Mouse (Mus musculus): ENCODE results near the gene Cryzl1. TPM values are rescaled to one million over a fixed set of nuclear protein-coding genes. Genes with fewer than 3 reads are reported as not detected.
A peak's percentile ranks its signal among the peaks of the same experiment; 100 is the strongest.

Cryzl1 gene
- 10 to 100 TPM; 26.6 to 27.2 TPM for total RNA-seq (2021)
- long read RNA-seq, experiment 1, transcript Cryzl1-201 (13 exons, 1,965 nt), result major isoform, 30 of 42 reads
- long read RNA-seq, experiment 1, partial matches to known transcripts, result 0 of 42 reads
- long read RNA-seq, experiment 1, other reads (novel, unspliced or antisense), result 9 of 42 reads
- long read RNA-seq, experiment 2, transcript Cryzl1-201 (13 exons, 1,965 nt), result major isoform, 29 of 47 reads
- long read RNA-seq, experiment 2, partial matches to known transcripts, result 8 of 47 reads
- long read RNA-seq, experiment 2, other reads (novel, unspliced or antisense), result 9 of 47 reads

- DNase-seq (ENCODE audit: low spot score in 2 of 2), result peak; percentile 89 to 98
Observed at GRCm38 (mm10) chr16:91728123-91729065, at the start of gene Cryzl1. TSS of gene Cryzl1 (minus strand) at chr16:91728975.

- DNase-seq (ENCODE audit: low spot score in 2 of 2), result no peak
Observed at GRCm38 (mm10) chr16:91772586-91772985, 43.8 kb upstream of the Cryzl1 start.

DNA sequence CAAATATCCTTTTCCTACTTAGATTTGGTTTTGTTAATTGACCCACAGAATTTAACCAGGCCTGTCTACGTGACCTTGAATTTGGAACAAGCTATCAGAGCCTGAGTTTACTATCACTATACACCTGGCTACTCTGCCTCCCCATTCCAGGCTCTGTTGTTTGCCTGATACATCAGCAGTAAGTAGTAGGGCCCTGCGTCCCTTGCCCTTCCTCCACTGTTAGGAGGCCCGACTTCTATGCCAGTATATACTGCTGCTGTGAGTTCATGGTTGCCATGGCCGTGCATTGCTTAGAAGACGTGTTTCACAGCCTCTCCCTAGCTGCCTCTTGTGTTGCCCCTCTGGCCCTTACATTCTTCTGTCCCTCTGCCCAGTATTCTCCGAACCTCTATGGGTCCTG lies 42.6 kb upstream of the Cryzl1 start:
- DNase-seq (ENCODE audit: low spot score in 2 of 2), result no peak

GRCm38 (mm10) chr16:91770662-91771061 lies 41.9 kb upstream of the Cryzl1 start:
- no peak for DNase-seq (ENCODE audit: low spot score in 2 of 2)

DNA sequence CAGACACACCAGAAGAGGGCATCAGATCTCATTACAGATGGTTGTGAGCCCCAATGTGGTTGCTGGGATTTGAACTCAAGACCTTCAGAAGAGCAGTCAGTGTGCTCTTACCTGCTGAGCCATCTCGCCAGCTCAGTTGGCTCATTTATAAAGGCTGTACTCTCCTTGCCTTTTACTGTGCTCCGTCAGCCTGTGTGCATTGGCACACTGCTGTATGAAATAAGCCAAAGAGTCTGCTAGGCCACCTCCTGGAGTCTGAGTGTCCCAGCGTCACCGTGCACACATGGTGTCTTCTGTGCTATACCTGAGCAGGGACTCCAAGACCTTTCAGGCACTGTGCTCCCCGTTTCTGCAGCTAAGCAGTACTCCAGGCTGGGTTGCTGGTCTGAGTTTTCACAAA lies 41.1 kb upstream of the Cryzl1 start:
- DNase-seq (ENCODE audit: low spot score in 2 of 2), result no peak

GRCm38 (mm10) chr16:91768586-91768985 lies 39.8 kb upstream of the Cryzl1 start:
- DNase-seq (ENCODE audit: low spot score in 2 of 2), result peak in 1 of 2 experiments; percentile 50

DNA sequence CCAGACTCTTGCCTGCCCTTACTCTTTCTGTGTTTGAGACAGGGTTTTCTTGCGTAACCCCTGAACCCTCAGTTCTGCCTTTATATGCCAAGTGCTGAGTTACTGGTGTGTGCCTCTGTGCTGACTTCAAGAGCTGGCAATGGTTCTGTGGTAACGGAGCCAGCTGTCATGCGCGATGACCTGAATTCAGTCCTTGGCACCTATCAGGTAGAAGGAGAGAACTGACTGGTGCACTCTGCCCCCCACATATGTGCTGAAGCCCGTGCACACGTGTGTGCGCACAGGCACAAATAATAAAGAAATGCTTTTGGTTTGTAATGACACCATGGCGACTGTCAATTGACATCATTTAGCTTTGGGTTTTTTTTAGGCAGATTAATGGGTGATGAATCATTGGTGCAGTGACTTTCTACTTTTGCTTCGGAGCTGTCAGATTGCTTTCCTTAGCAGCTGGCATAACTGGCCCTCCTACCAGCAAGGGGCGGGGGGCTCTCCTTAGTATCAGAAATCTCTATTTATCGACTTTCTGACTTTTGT lies 38.5 kb upstream of the Cryzl1 start:
- DNase-seq (ENCODE audit: low spot score in 2 of 2), result no peak

- DNase-seq (ENCODE audit: low spot score in 2 of 2), result no peak
Observed at GRCm38 (mm10) chr16:91765816-91766210, 37.0 kb upstream of the Cryzl1 start.

DNA sequence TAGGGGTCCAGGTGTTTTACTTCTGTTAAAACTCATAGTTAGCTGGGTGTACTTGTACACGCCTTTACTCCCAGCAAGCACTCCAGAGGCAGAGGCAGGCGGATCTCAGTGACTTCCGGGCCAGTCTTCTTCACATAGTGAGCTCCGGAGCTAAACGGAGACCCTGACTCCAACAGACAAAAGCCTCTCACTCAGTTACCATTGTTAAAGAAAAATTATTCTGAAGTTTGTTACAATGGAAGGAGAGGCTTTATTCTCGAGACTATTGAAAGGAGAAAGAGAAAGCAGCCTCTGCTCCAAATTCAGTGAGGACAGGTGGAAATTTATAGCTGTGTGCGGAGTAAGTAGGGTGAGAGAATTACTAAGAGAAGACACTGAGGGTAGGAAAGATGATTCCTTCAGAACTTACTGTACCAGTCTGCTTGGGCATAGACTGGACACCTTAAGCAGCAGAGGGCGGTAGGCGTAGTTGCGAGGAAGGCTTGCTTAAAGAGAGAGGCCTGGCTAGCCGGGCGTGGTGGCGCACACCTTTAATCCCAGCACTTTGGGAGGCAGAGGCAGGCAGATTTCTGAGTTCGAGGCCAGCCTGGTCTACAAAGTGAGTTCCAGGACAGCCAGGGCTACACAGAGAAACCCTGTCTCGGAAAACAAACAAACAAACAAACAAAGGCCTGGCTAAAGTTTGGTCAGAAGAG lies 36.5 kb upstream of the Cryzl1 start:
- DNase-seq (ENCODE audit: low spot score in 2 of 2), result no peak

DNA sequence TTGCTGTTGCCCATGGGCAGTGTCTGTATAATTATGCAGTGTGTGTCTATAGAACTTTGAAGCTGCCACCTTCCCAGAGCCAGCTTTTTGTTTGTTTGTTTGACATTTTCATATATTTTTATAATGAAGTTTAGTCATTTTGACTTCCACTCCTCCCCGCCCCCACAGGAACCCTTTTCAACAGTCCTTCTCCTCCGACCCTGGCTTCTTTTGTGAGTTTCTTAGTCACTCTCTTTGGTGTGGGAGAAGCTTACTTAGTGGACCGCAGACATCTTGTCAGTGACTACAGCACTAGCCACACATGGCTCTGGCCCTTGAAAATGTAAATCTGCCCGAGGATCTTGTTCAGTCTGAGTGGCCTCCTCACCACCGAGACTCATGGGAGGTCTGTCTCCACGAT lies 35.6 kb upstream of the Cryzl1 start:
- DNase-seq (ENCODE audit: low spot score in 2 of 2), result no peak

DNA sequence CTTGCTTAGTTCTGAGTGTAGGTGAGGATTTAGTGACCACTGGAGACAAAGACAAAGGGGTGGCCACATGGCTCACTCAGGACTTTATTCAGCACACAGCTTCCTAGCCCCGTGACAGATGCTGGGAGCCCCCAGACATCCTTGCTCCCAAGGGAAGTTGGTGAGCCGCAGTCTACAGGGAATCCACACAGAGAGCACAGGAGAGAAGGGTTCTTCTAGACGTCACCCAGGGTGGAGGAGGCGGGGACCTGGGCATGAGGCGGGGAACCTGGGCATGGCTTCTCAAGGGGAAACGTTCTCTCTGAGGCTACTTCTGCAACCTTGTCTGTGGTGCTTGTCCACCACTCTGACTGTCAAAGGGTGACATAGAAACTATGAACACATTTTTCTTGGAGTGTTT lies 35.2 kb upstream of the Cryzl1 start:
- DNase-seq (ENCODE audit: low spot score in 2 of 2), result no peak

- DNase-seq (ENCODE audit: low spot score in 2 of 2), result no peak
Observed at GRCm38 (mm10) chr16:91762476-91762875, 33.7 kb upstream of the Cryzl1 start.

GRCm38 (mm10) chr16:91761761-91762160 lies 33.0 kb upstream of the Cryzl1 start:
- DNase-seq (ENCODE audit: low spot score in 2 of 2), result no peak

GRCm38 (mm10) chr16:91761202-91761601 lies 32.4 kb upstream of the Cryzl1 start:
- no peak for DNase-seq (ENCODE audit: low spot score in 2 of 2)

- no peak for DNase-seq (ENCODE audit: low spot score in 2 of 2)
Observed at GRCm38 (mm10) chr16:91754957-91755356, 26.2 kb upstream of the Cryzl1 start.

- DNase-seq (ENCODE audit: low spot score in 2 of 2), result no peak
Observed at GRCm38 (mm10) chr16:91753611-91754010, 24.8 kb upstream of the Cryzl1 start.

DNA sequence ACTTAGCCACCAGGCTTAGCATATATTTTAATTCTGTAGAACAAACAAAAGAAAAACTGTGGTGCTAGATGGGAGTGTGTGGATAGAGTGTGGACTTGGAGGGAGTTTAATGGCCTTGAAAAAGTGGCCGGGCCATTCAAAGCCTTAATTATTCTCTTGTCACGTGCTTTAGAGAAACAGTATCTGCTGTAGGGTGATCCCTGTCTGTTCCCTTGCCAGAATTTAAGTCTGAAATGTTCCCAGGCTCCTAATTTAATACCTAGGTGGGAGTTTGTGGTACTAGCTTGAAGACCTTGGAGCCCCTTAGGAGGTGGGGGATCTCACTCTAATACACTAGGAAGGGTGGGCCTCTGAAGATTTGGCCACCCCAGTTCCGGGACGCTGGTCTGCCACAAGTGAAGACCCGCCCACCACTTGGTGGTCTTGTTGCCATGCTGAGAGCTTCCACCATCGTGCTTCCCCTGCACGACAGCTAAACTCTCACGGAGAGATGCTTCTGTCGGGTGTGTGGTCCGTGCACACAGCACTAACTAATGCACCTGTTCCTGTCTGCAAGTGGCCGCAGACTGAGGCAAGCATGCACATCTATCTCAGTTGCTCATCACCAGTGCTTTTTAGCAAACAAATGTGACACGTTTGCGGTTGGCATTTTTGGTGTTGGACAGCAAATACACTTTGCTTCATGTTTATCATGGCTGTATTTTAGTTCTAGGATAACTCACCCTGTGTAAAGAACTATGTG lies 23.0 kb upstream of the Cryzl1 start:
- DNase-seq (ENCODE audit: low spot score in 2 of 2), result no peak

- no peak for DNase-seq (ENCODE audit: low spot score in 2 of 2)
Observed at GRCm38 (mm10) chr16:91747567-91747966, 18.8 kb upstream of the Cryzl1 start.

- peak in 1 of 2 experiments; percentile 42 for DNase-seq (ENCODE audit: low spot score in 2 of 2)
Observed at GRCm38 (mm10) chr16:91746101-91746950, 17.6 kb upstream of the Cryzl1 start.

- DNase-seq (ENCODE audit: low spot score in 2 of 2), result no peak
Observed at GRCm38 (mm10) chr16:91743055-91743454, 14.3 kb upstream of the Cryzl1 start.
